Mouse (Mus musculus) CH12.LX (cell line): ENCODE results near the gene Hilpda. TPM values are rescaled to one million over a fixed set of nuclear protein-coding genes. Genes with fewer than 3 reads are reported as not detected.
A peak's percentile ranks its signal among the peaks of the same experiment; 100 is the strongest.

Experiments
- DNase-seq: peaks from one replicate; pipeline ENCODE4 v3.0.0-alpha.2; 2013; ENCODE audit errors: extremely low read depth
- H3K27ac ChIP-seq: 2 replicates; pipeline ENCODE4 v1.5.1; 2012; ENCODE audit warnings: low read depth, mild to moderate bottlenecking, control low read depth, moderate library complexity; ENCODE audit not compliant: insufficient read depth
- H3K27me3 ChIP-seq: replicated peaks from 2 replicates; pipeline ENCODE3; 2012; ENCODE audit warnings: inconsistent platforms
- H3K36me3 ChIP-seq, 2 experiments: replicated peaks in 1 of 2; 2 replicates each; pipeline versions ENCODE3 to v1.6.1; 2012; ENCODE audit warnings: inconsistent platforms in 1 of 2, low read length in 1 of 2, mild to moderate bottlenecking in 1 of 2, mixed read lengths in 1 of 2, moderate library complexity in 1 of 2; ENCODE audit not compliant: control insufficient read depth in 1 of 2, insufficient read depth in 1 of 2
- H3K4me1 ChIP-seq, 2 experiments: 2 replicates each; pipeline ENCODE4 v1.6.1; 2012; ENCODE audit warnings: inconsistent platforms in 1 of 2, moderate library complexity in 1 of 2; ENCODE audit not compliant: insufficient read depth in 2 of 2, control insufficient read depth in 1 of 2
- H3K4me2 ChIP-seq: 2 replicates; pipeline ENCODE4 v1.6.1; 2012; ENCODE audit warnings: low read depth, mild to moderate bottlenecking, control low read depth; ENCODE audit not compliant: poor library complexity, insufficient read depth, severe bottlenecking
- H3K4me3 ChIP-seq, 3 experiments: fragments of 150-350 bp in 1 of 3; sonication (generic) in 1 of 3; replicated peaks in 1 of 3; 2 replicates each; pipeline versions ENCODE3 to v1.5.1; 2011 to 2012; ENCODE audit warnings: low read depth in 2 of 3, low read length in 2 of 3, mild to moderate bottlenecking in 2 of 3, moderate library complexity in 2 of 3, control low read depth in 1 of 3, improper control_type of control experiment in 1 of 3, inconsistent platforms in 1 of 3, mixed read lengths in 1 of 3; ENCODE audit not compliant: poor library complexity in 1 of 3
- H3K79me2 ChIP-seq: replicated peaks from 2 replicates; pipeline ENCODE4 v1.6.1; 2012; ENCODE audit warnings: mild to moderate bottlenecking, moderate library complexity; ENCODE audit not compliant: control insufficient read depth, poor library complexity, insufficient read depth, severe bottlenecking; ENCODE audit errors: extremely low read depth
- H3K9ac ChIP-seq: 2 replicates; pipeline ENCODE4 v1.6.1; 2012; ENCODE audit warnings: low read depth, mild to moderate bottlenecking, control low read depth, moderate library complexity; ENCODE audit not compliant: insufficient read depth
- H3K9me3 ChIP-seq: replicated peaks from 2 replicates; pipeline ENCODE3; 2012; ENCODE audit warnings: low read length, inconsistent platforms, mixed read lengths
- BHLHE40 ChIP-seq: IDR thresholded peaks from 2 replicates; pipeline ENCODE4 v1.6.1; 2011; ENCODE audit warnings: mild to moderate bottlenecking, low read depth, low read length, improper control_type of control experiment
- CHD1 ChIP-seq: IDR thresholded peaks from 2 replicates; pipeline ENCODE4 v1.6.1; 2012; ENCODE audit warnings: low read depth, low read length, improper control_type of control experiment, inconsistent platforms
- CHD2 ChIP-seq: IDR thresholded peaks from 2 replicates; pipeline ENCODE4 v1.6.1; 2011; ENCODE audit warnings: low read length, improper control_type of control experiment
- CTCF ChIP-seq, 2 experiments: IDR thresholded peaks in 1 of 2; conservative IDR thresholded peaks in 1 of 2; 2 replicates each; pipeline ENCODE4 v1.5.1; 2011 to 2012; ENCODE audit warnings: low read depth in 2 of 2, low read length in 2 of 2, improper control_type of control experiment in 1 of 2, inconsistent platforms in 1 of 2, mild to moderate bottlenecking in 1 of 2, moderate library complexity in 1 of 2
- E2F4 ChIP-seq: IDR thresholded peaks from 2 replicates; pipeline ENCODE4 v1.6.1; 2011; ENCODE audit warnings: low read depth, low read length, improper control_type of control experiment; ENCODE audit not compliant: insufficient replicate concordance
- ELF1 ChIP-seq: IDR thresholded peaks from 2 replicates; pipeline ENCODE4 v1.6.1; 2014; ENCODE audit warnings: low read depth, mild to moderate bottlenecking, inconsistent platforms, low read length, improper control_type of control experiment
- EP300 ChIP-seq: IDR thresholded peaks from 2 replicates; pipeline ENCODE4 v1.6.1; 2011; ENCODE audit warnings: low read length, improper control_type of control experiment
- ETS1 ChIP-seq: conservative IDR thresholded peaks from 2 replicates; pipeline ENCODE4 v1.6.1; 2012; ENCODE audit warnings: low read depth, mild to moderate bottlenecking, inconsistent platforms, low read length, improper control_type of control experiment, moderate library complexity
- GABPA ChIP-seq: IDR thresholded peaks from 2 replicates; pipeline ENCODE4 v1.6.1; 2012; ENCODE audit warnings: low read depth, low read length, improper control_type of control experiment, inconsistent platforms; ENCODE audit not compliant: insufficient replicate concordance
- HCFC1 ChIP-seq: IDR thresholded peaks from 2 replicates; pipeline ENCODE4 v1.6.1; 2012; ENCODE audit warnings: low read depth, mild to moderate bottlenecking, inconsistent platforms, low read length, improper control_type of control experiment
- IRF4 ChIP-seq: IDR thresholded peaks from 2 replicates; pipeline ENCODE4 v1.6.1; 2014; ENCODE audit warnings: low read depth, mild to moderate bottlenecking, inconsistent platforms, low read length, improper control_type of control experiment
- JUND ChIP-seq: conservative IDR thresholded peaks from 2 replicates; pipeline ENCODE4 v1.6.1; 2011; ENCODE audit warnings: low read depth, low read length, improper control_type of control experiment
- KAT2A ChIP-seq: IDR thresholded peaks from 2 replicates; pipeline ENCODE4 v1.6.1; 2012; ENCODE audit warnings: low read length, improper control_type of control experiment, inconsistent platforms; ENCODE audit not compliant: insufficient replicate concordance
- MAFK ChIP-seq: IDR thresholded peaks from 2 replicates; pipeline ENCODE4 v1.6.1; 2011; ENCODE audit warnings: low read length, improper control_type of control experiment; ENCODE audit not compliant: insufficient replicate concordance
- MAX ChIP-seq: IDR thresholded peaks from 2 replicates; pipeline ENCODE4 v1.6.1; 2011; ENCODE audit warnings: low read length, improper control_type of control experiment
- MAZ ChIP-seq: IDR thresholded peaks from 2 replicates; pipeline ENCODE4 v1.6.1; 2012; ENCODE audit warnings: low read depth, mild to moderate bottlenecking, inconsistent platforms, low read length, improper control_type of control experiment, moderate library complexity
- MEF2A ChIP-seq: IDR thresholded peaks from 2 replicates; pipeline ENCODE4 v1.6.1; 2014; ENCODE audit warnings: low read depth, mild to moderate bottlenecking, inconsistent platforms, low read length, improper control_type of control experiment, borderline replicate concordance
- MXI1 ChIP-seq: IDR thresholded peaks from 2 replicates; pipeline ENCODE4 v1.6.1; 2011; ENCODE audit warnings: mild to moderate bottlenecking, low read depth, low read length, improper control_type of control experiment
- MYC ChIP-seq: IDR thresholded peaks from 2 replicates; pipeline ENCODE4 v1.6.1; 2011; ENCODE audit warnings: low read depth, mild to moderate bottlenecking, improper control_type of control experiment, low read length
- NELFE ChIP-seq: IDR thresholded peaks from 2 replicates; pipeline ENCODE4 v1.6.1; 2011; ENCODE audit warnings: low read depth, low read length, improper control_type of control experiment
- NRF1 ChIP-seq: IDR thresholded peaks from 2 replicates; pipeline ENCODE4 v1.6.1; 2014; ENCODE audit warnings: low read depth, mild to moderate bottlenecking, inconsistent platforms, low read length, improper control_type of control experiment, moderate library complexity
- PAX5 ChIP-seq: IDR thresholded peaks from 2 replicates; pipeline ENCODE4 v1.6.1; 2012; ENCODE audit warnings: low read length, inconsistent platforms, mixed read lengths
- POLR2A ChIP-seq: IDR thresholded peaks from 2 replicates; pipeline ENCODE4 v1.6.1; 2011; ENCODE audit warnings: low read depth, mild to moderate bottlenecking, improper control_type of control experiment, low read length
- POLR2AphosphoS2 ChIP-seq: IDR thresholded peaks from 2 replicates; pipeline ENCODE4 v1.6.1; 2011; ENCODE audit warnings: low read depth, low read length, improper control_type of control experiment
- RAD21 ChIP-seq: IDR thresholded peaks from 2 replicates; pipeline ENCODE4 v1.6.1; 2011; ENCODE audit warnings: low read depth, mild to moderate bottlenecking, low read length, improper control_type of control experiment, moderate library complexity
- RCOR1 ChIP-seq: conservative IDR thresholded peaks from 2 replicates; pipeline ENCODE4 v1.6.1; 2012; ENCODE audit warnings: low read depth, mild to moderate bottlenecking, inconsistent platforms, low read length, improper control_type of control experiment
- SIN3A ChIP-seq: IDR thresholded peaks from 2 replicates; pipeline ENCODE4 v1.6.1; 2012; ENCODE audit warnings: low read length, improper control_type of control experiment, inconsistent platforms
- SMC3 ChIP-seq: IDR thresholded peaks from 2 replicates; pipeline ENCODE4 v1.6.1; 2011; ENCODE audit warnings: low read depth, low read length, improper control_type of control experiment
- TBP ChIP-seq: conservative IDR thresholded peaks from 2 replicates; pipeline ENCODE4 v1.6.1; 2011; ENCODE audit warnings: low read depth, low read length, improper control_type of control experiment
- TCF12 ChIP-seq: IDR thresholded peaks from 2 replicates; pipeline ENCODE4 v1.6.1; 2014; ENCODE audit warnings: low read depth, mild to moderate bottlenecking, inconsistent platforms, low read length, improper control_type of control experiment
- UBTF ChIP-seq: IDR thresholded peaks from 2 replicates; pipeline ENCODE4 v1.6.1; 2012; ENCODE audit warnings: low read depth, mild to moderate bottlenecking, inconsistent platforms, low read length, improper control_type of control experiment, moderate library complexity
- USF1 ChIP-seq: IDR thresholded peaks from 2 replicates; pipeline ENCODE4 v1.6.1; 2014; ENCODE audit warnings: low read depth, mild to moderate bottlenecking, inconsistent platforms, low read length, improper control_type of control experiment
- USF2 ChIP-seq: conservative IDR thresholded peaks from 2 replicates; pipeline ENCODE4 v1.6.1; 2011; ENCODE audit warnings: low read depth, low read length, improper control_type of control experiment
- ZC3H11A ChIP-seq: IDR thresholded peaks from 2 replicates; pipeline ENCODE4 v1.6.1; 2012; ENCODE audit warnings: low read depth, mild to moderate bottlenecking, inconsistent platforms, low read length, improper control_type of control experiment
- ZKSCAN1 ChIP-seq: IDR thresholded peaks from 2 replicates; pipeline ENCODE4 v1.6.1; 2012; ENCODE audit warnings: low read depth, inconsistent platforms, low read length, improper control_type of control experiment, borderline replicate concordance
- ZMIZ1 ChIP-seq: IDR thresholded peaks from 2 replicates; pipeline ENCODE4 v1.6.1; 2012; ENCODE audit warnings: low read depth, mild to moderate bottlenecking, inconsistent platforms, low read length, improper control_type of control experiment
- ZNF384 ChIP-seq: IDR thresholded peaks from 2 replicates; pipeline ENCODE4 v1.6.1; 2012; ENCODE audit warnings: low read depth, low read length, improper control_type of control experiment, inconsistent platforms
- dilution Hi-C: fragments of 300-500 bp; cut with MboI; formaldehyde crosslinking; loops from 2 replicates; pipeline ENCODE4 v1.14.3; 2020; ENCODE audit warnings: low sequenced_read_pairs; ENCODE audit not compliant: extremely low pct_unique_long_range_greater_than_20kb, extremely low pct_ligation_motif_present
- in situ Hi-C: fragments of 300-500 bp; cut with MboI; formaldehyde crosslinking; loops from 3 replicates; pipeline ENCODE4 v1.14.3; 2019; ENCODE audit warnings: low sequenced_read_pairs, low pct_ligation_motif_present, low pct_unique_long_range_greater_than_20kb, mixed read lengths
- polyA plus RNA-seq: library from polyadenylated mRNA; unstranded; fragments of >175 nt; gene quantifications from 2 replicates; pipeline ENCODE4 v1.2.1, GENCODE M21; 2012; ENCODE audit warnings: low read depth; ENCODE audit not compliant: insufficient read length
- total RNA-seq, 2 experiments: library from RNA; depleted of rRNA; stranded (reverse); fragments of 300-350 nt in 1 of 2; fragments of >200 nt in 1 of 2; gene quantifications; 2 replicates each; pipeline ENCODE4 v1.2.3; 2012 to 2014

The Hilpda gene
- total and polyA plus RNA-seq, 3 experiments = 11.1 to 52.3 (median 23.7) TPM

DNA sequence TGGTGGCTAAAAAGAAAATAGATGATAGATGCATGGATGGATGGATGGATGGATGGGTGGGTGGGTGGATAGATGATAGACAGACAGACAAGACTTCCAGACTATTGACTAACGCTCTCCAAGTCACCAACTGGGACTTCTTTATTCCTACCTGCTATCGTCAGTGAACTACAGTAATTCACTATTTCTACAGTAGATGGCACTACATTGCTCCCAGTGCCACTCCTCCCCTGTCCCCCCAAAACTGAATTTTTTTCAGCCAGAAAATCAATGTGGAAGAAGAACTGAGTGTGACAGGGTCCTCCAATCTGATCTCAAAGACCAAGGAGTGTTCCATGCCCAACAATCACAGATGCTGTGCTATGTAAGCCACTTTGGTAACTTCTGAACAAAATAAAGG lies 30.6 kb upstream of the Hilpda start:
- no peak overlapping the region; the same call in 1 of the 2 replicates for H3K4me2 ChIP-seq
- dilution Hi-C loops = no loop called here

DNA sequence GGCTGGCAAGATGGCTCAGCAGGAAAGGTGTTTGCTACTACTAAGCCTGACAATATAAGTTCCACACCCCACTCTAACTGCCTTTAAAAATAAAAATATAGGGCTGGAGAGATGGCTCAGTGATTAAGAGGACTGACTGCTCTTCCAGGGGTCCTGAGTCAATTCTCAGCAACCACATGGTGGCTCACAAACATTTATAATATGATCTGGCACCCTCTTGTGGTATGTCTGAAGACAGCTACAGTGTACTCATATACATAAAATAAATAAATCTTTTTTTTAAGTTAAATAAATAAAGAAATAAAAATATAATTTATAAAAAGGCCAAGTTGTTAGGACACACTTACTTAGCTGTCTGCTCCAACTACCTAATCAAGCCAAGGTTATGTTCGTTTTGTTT lies 30.0 kb upstream of the Hilpda start:
- H3K4me3 ChIP-seq = no peak overlapping the region
- no peaks in the 10 kb centered on the region for H3K36me3 ChIP-seq
- H3K27me3 ChIP-seq = no peaks in the 10 kb centered on the region
- H3K4me2 ChIP-seq = no peak overlapping the region
- peak; percentile 44 for DNase-seq
- peaks cover 20 to 28% of the 10 kb centered on the region in 2 experiments for H3K4me1 ChIP-seq
- no peak overlapping the region for H3K27ac ChIP-seq
- in situ Hi-C loops = loop anchor here (5.0 kb wide), 3 partner anchors 35 to 75 kb away; partner anchors contain the start of genes Fam71f2 and Rbm28
- no peak overlapping the region for H3K9ac ChIP-seq
- no peaks in the 10 kb centered on the region for H3K9me3 ChIP-seq
- dilution Hi-C loops = no loop called here
- no peaks in the 10 kb centered on the region for H3K79me2 ChIP-seq
- TF ChIP-seq JUND = no peak
- TF ChIP-seq SMC3 = peak; percentile 45
- TF ChIP-seq NRF1 = no peak
- no peak for TF ChIP-seq HCFC1
- peak; percentile 30 for TF ChIP-seq RAD21
- TF ChIP-seq EP300 = no peak
- TF ChIP-seq MAZ = no peak
- no peak for TF ChIP-seq ZC3H11A
- TF ChIP-seq RCOR1 = no peak
- TF ChIP-seq CTCF (conservative IDR thresholded peaks at IDR 0.05 in 1 of 2, IDR thresholded peaks at IDR 0.05 in 1 of 2; ENCODE audit: low read depth in 2 of 2, low read length in 2 of 2) = peak; percentile 3 to 76; a peak in 2 of 4 replicates
- TF ChIP-seq MYC = peak; percentile 70; the same call in 1 of the 2 replicates
- TF ChIP-seq E2F4 = no peak
- TF ChIP-seq SIN3A = no peak

More for the DNA sequence above, 30.6 kb upstream of the Hilpda start:
- H3K27ac ChIP-seq = no peak overlapping the region
- no peak overlapping the region for H3K4me3 ChIP-seq
- no peak for DNase-seq
- H3K79me2 ChIP-seq = no peaks in the 10 kb centered on the region
- TF ChIP-seq HCFC1 (no peak), RCOR1 (no peak), UBTF (no peak), MAX (no peak), GABPA (no peak), JUND (0 out of 2 replicates have a peak, but pooled peaks have one; percentile 15), USF2 (no peak), SIN3A (no peak), ELF1 (no peak), MYC (no peak), CTCF (conservative IDR thresholded peaks at IDR 0.05 in 1 of 2, IDR thresholded peaks at IDR 0.05 in 1 of 2; ENCODE audit: low read depth in 2 of 2, low read length in 2 of 2) (peak; percentile 48 to 78), E2F4 (no peak), KAT2A (no peak), ETS1 (no peak), POLR2AphosphoS2 (no peak), ZKSCAN1 (no peak), NELFE (peak; percentile 33; the same call in 1 of the 2 replicates), MXI1 (no peak), RAD21 (peak; percentile 49), TCF12 (no peak), IRF4 (peak; percentile 45; the same call in 1 of the 2 replicates), SMC3 (peak; percentile 64), PAX5 (no peak), ZC3H11A (no peak), TBP (no peak), CHD2 (no peak), MAFK (no peak), POLR2A (no peak), MAZ (0 out of 2 replicates have a peak, but pooled peaks have one; percentile 52), ZMIZ1 (no peak), ZNF384 (peak; percentile 71), USF1 (no peak), MEF2A (no peak), BHLHE40 (0 out of 2 replicates have a peak, but pooled peaks have one; percentile 6), CHD1 (no peak)
- no peaks in the 10 kb centered on the region for H3K36me3 ChIP-seq
- H3K9me3 ChIP-seq = no peaks in the 10 kb centered on the region
- in situ Hi-C loops = loop anchor here (5.0 kb wide), 3 partner anchors 34 to 74 kb away; partner anchors contain the start of genes Fam71f2 and Rbm28
- no peaks in the 10 kb centered on the region for H3K27me3 ChIP-seq
- no peak overlapping the region for H3K9ac ChIP-seq
- peaks cover 14 to 22% of the 10 kb centered on the region in 2 experiments for H3K4me1 ChIP-seq
